29 mouse cellular contexts compared by ENCODE assay signal in genomic region chr5:150818886-150819285, GRCm38 (mm10).
"Had no signal": no experiment of that assay in that cellular context is flagged by ENCODE, and none has a peak within 500 bp of the region (broad histone marks: within the 10 kb centered on the region; RNA-seq: fewer than 3 reads in every experiment).

No protein-coding gene starts in this region.

- H3K9me3 ChIP-seq: heart, embryonic 13.5 days; heart, embryonic 15.5 days; hindbrain, embryonic 10.5 days; hindbrain, embryonic 12.5 days; intestine, embryonic 15.5 days; limb, embryonic 10.5 days; limb, embryonic 12.5 days; liver, embryonic 13.5 days; liver, embryonic 15.5 days had no signal

- H3K4me2 ChIP-seq: heart, embryonic 11.5 days; heart, embryonic 13.5 days; heart, embryonic 15.5 days; hindbrain, embryonic 12.5 days; hindbrain, embryonic 14.5 days; intestine, embryonic 15.5 days; limb, embryonic 12.5 days; liver, embryonic 11.5 days; liver, embryonic 13.5 days; liver, embryonic 15.5 days had no signal

- H3K9ac ChIP-seq: heart, embryonic 13.5 days; heart, embryonic 15.5 days; hindbrain, embryonic 12.5 days; hindbrain, embryonic 14.5 days; intestine, embryonic 15.5 days; limb, embryonic 12.5 days; liver, embryonic 13.5 days; liver, embryonic 15.5 days had no signal

- DNase-seq: gastrocnemius, adult 2 months; gastrocnemius, postnatal 10 days; gastrocnemius, postnatal 25 days; heart, adult 2 months; heart, postnatal 14 days; heart, postnatal 4 days; kidney, adult 18-20 months; kidney, adult 8-10 months; kidney, postnatal 25 days; kidney, postnatal 4 days; liver; liver, embryonic 13.5 days had no signal

- H3K4me3 ChIP-seq: gastrocnemius, adult 2 months; heart, adult 2 months; heart, embryonic 13.5 days; heart, embryonic 15.5 days; hindbrain, embryonic 10.5 days; hindbrain, embryonic 12.5 days; intestine, embryonic 15.5 days; layer of hippocampus, adult 2 months; left cerebral cortex, adult 2 months; limb, embryonic 10.5 days; limb, embryonic 12.5 days; liver, embryonic 13.5 days; liver, embryonic 15.5 days had no signal

- H3K27ac ChIP-seq: gastrocnemius, adult 2 months; heart, adult 2 months; heart, embryonic 13.5 days; heart, embryonic 15.5 days; hindbrain, embryonic 10.5 days; hindbrain, embryonic 12.5 days; hindbrain, embryonic 14.5 days; intestine, embryonic 15.5 days; kidney, postnatal 0 days; layer of hippocampus, adult 2 months; left cerebral cortex, adult 2 months; limb, embryonic 10.5 days; limb, embryonic 12.5 days; liver, embryonic 13.5 days; liver, embryonic 15.5 days had no signal

- ATAC-seq: hindbrain, embryonic 16.5 days; inflammation-experienced regulatory T-cells, adult 6 months; intestine, embryonic 15.5 days; intestine, postnatal 0 days had no signal

- H3K27me3 ChIP-seq: heart, embryonic 13.5 days; heart, embryonic 15.5 days; hindbrain, embryonic 12.5 days; intestine, embryonic 15.5 days; limb, embryonic 12.5 days; liver, embryonic 13.5 days; liver, embryonic 15.5 days had no signal

- H3K36me3 ChIP-seq: heart, embryonic 15.5 days; hindbrain, embryonic 10.5 days; intestine, embryonic 15.5 days; limb, embryonic 10.5 days; limb, embryonic 12.5 days; liver, embryonic 13.5 days; liver, embryonic 15.5 days had no signal

- H3K4me1 ChIP-seq: heart, embryonic 13.5 days; heart, embryonic 15.5 days; intestine, embryonic 15.5 days; limb, embryonic 10.5 days; liver, embryonic 13.5 days; liver, embryonic 15.5 days had no signal
